Mouse (Mus musculus): ENCODE measurements at regions not wholly inside any gene's neighbourhood (a gene's known extent, or its start where the extent isn't known, plus 50 kb on each side); places are given as distances from the start of the nearest gene placed in this dataset.

- no peak overlapping the region for H3K4me2 ChIP-seq (replicated peaks)
- H3K27me3 ChIP-seq, result no peaks in the 10 kb centered on the region
- H3K27ac ChIP-seq, result no peak overlapping the region
- 68% methylated on average over 6 of the region's 6 CpGs for WGBS
- peaks cover 13% of the 10 kb centered on the region; the same call in 1 of the 2 replicates for H3K4me1 ChIP-seq
- H3K36me3 ChIP-seq, result no peaks in the 10 kb centered on the region
- no peaks in the 10 kb centered on the region for H3K9me3 ChIP-seq
- no peak overlapping the region for H3K9ac ChIP-seq
- ATAC-seq (ENCODE audit: low FRiP score, low read depth), result no peak
- H3K4me3 ChIP-seq, result no peak overlapping the region
Measured at GRCm38 (mm10) chr12:70731498-70731897, 93.8 kb upstream of the Frmd6 start.

DNA sequence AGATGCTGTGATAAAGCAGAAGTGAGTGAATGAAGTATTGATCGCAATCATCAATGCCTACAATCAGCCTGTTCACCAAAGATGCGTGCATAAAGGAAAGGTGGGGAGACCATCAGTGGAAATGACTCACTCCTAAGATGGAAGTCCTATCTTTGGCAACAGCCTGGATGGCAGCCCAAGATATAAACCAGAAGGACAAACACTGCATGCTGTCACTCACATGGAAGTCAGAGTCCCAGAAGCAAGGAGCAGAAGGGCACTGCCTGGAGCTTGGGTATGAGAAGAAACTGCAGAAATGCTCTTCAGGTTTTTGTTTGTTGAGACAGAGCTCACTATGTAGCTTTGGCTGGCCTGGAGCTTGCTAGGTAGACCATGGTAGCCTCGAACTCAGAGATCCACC, 92.7 kb upstream of the Frmd6 start:
- no peak overlapping the region for H3K27ac ChIP-seq
- H3K9me3 ChIP-seq, result no peaks in the 10 kb centered on the region
- H3K27me3 ChIP-seq, result no peaks in the 10 kb centered on the region
- H3K36me3 ChIP-seq, result no peaks in the 10 kb centered on the region
- no peak overlapping the region for H3K4me2 ChIP-seq (replicated peaks)
- ATAC-seq (ENCODE audit: low FRiP score, low read depth), result no peak
- no peak overlapping the region for H3K4me3 ChIP-seq
- H3K9ac ChIP-seq, result no peak overlapping the region
- WGBS, result 95% methylated on average over 3 of the region's 3 CpGs
- peaks cover 13% of the 10 kb centered on the region; the same call in 1 of the 2 replicates for H3K4me1 ChIP-seq

- 89% methylated on average over 3 of the region's 3 CpGs for WGBS
- no peaks in the 10 kb centered on the region for H3K27me3 ChIP-seq
- H3K4me1 ChIP-seq, result peaks cover 9% of the 10 kb centered on the region; the same call in 1 of the 2 replicates
- H3K4me3 ChIP-seq, result no peak overlapping the region
- no peak overlapping the region for H3K27ac ChIP-seq
- no peak for ATAC-seq (ENCODE audit: low FRiP score, low read depth)
- H3K9me3 ChIP-seq, result no peaks in the 10 kb centered on the region
- no peak overlapping the region for H3K4me2 ChIP-seq (replicated peaks)
- H3K9ac ChIP-seq, result no peak overlapping the region
- no peaks in the 10 kb centered on the region for H3K36me3 ChIP-seq
Measured at GRCm38 (mm10) chr12:70738554-70738953, 86.8 kb upstream of the Frmd6 start.

- no peak overlapping the region for H3K4me3 ChIP-seq
- no peak overlapping the region for H3K4me2 ChIP-seq (replicated peaks)
- WGBS, result 80% methylated on average over 6 of the region's 6 CpGs
- H3K9me3 ChIP-seq, result no peaks in the 10 kb centered on the region
- H3K27me3 ChIP-seq, result no peaks in the 10 kb centered on the region
- H3K4me1 ChIP-seq, result peaks cover 9% of the 10 kb centered on the region; the same call in 1 of the 2 replicates
- no peak overlapping the region for H3K9ac ChIP-seq
- no peaks in the 10 kb centered on the region for H3K36me3 ChIP-seq
- no peak overlapping the region for H3K27ac ChIP-seq
- ATAC-seq (ENCODE audit: low FRiP score, low read depth), result no peak
Measured at GRCm38 (mm10) chr12:70739316-70739715, 86.0 kb upstream of the Frmd6 start.

- H3K27me3 ChIP-seq, result no peaks in the 10 kb centered on the region
- H3K9ac ChIP-seq, result no peak overlapping the region
- H3K4me1 ChIP-seq, result peaks cover 9% of the 10 kb centered on the region; the same call in 1 of the 2 replicates
- H3K36me3 ChIP-seq, result no peaks in the 10 kb centered on the region
- no peak overlapping the region for H3K27ac ChIP-seq
- no peak overlapping the region for H3K4me2 ChIP-seq (replicated peaks)
- no peaks in the 10 kb centered on the region for H3K9me3 ChIP-seq
- no peak overlapping the region for H3K4me3 ChIP-seq
- 55% methylated on average over 7 of the region's 7 CpGs for WGBS
- ATAC-seq (ENCODE audit: low FRiP score, low read depth), result no peak
Measured at GRCm38 (mm10) chr12:70739766-70740165, 85.5 kb upstream of the Frmd6 start.

DNA sequence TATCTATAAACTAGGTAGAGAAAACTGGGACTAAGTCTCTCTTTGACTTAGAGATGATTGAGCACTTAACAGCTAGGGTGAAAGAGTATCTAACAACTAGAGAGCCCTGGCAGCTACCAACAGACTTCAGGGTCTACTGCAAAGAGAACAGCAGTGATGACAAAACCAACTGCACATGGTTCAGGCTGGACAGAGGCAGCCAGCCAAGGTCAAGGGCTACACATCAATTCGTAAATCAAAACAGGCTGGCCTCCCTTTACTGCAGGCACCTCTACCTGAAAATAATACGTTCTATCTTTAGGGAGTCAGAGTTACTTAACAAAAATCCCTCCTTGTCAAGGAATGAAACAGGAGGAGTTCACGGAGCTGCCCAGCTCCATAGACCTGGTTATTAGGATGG, 82.5 kb upstream of the Frmd6 start:
- H3K9me3 ChIP-seq, result no peaks in the 10 kb centered on the region
- WGBS, result 44% methylated on average over 3 of the region's 3 CpGs
- H3K27me3 ChIP-seq, result no peaks in the 10 kb centered on the region
- H3K36me3 ChIP-seq, result no peaks in the 10 kb centered on the region
- H3K9ac ChIP-seq, result no peak overlapping the region
- ATAC-seq (ENCODE audit: low FRiP score, low read depth), result no peak
- no peak overlapping the region for H3K4me3 ChIP-seq
- H3K27ac ChIP-seq, result no peak overlapping the region
- H3K4me2 ChIP-seq (replicated peaks), result no peak overlapping the region
- peaks cover 9% of the 10 kb centered on the region; the same call in 1 of the 2 replicates for H3K4me1 ChIP-seq

DNA sequence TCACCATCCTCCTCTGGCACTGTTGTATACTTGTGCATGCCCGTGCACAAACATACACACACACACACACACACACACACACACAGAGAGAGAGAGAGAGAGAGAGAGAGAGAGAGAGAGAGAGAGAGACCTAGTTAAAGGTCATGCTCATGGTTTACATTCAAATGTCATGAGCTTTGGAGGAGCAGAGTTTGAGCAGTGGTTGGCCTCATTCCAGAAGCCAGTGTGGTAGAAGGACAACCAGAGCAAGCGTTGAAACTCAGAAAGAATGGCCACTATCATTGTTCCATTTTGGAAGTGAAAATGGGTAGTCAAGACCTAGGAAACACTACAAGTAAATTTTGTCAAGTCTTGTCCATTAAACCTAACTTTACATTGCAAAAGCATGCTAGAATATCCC, 79.6 kb upstream of the Frmd6 start:
- Histone ChIP-seq H3K9ac (no peak overlapping the region), H3K27ac (no peak overlapping the region), H3K4me2 (replicated peaks) (no peak overlapping the region), H3K9me3 (no peaks in the 10 kb centered on the region), H3K4me3 (no peak overlapping the region), H3K4me1 (peaks cover 21% of the 10 kb centered on the region), H3K27me3 (no peaks in the 10 kb centered on the region), H3K36me3 (no peaks in the 10 kb centered on the region)
- no peak for ATAC-seq (ENCODE audit: low FRiP score, low read depth)
- 90% methylated on average over 2 of the region's 2 CpGs for WGBS

GRCm38 (mm10) chr12:70749651-70750050, 75.7 kb upstream of the Frmd6 start:
- 29% methylated on average over 2 of the region's 2 CpGs for WGBS
- Histone ChIP-seq H3K27ac (no peak overlapping the region; the same call in 1 of the 2 replicates), H3K4me1 (peaks cover 45% of the 10 kb centered on the region), H3K27me3 (no peaks in the 10 kb centered on the region), H3K4me3 (no peak overlapping the region), H3K9me3 (no peaks in the 10 kb centered on the region), H3K36me3 (no peaks in the 10 kb centered on the region), H3K4me2 (replicated peaks) (no peak overlapping the region), H3K9ac (no peak overlapping the region)
- ATAC-seq (ENCODE audit: low FRiP score, low read depth), result no peak

- no peaks in the 10 kb centered on the region for H3K27me3 ChIP-seq
- H3K4me3 ChIP-seq, result no peak overlapping the region
- no peaks in the 10 kb centered on the region for H3K36me3 ChIP-seq
- peak overlapping the region; percentile 78 for H3K27ac ChIP-seq
- H3K4me1 ChIP-seq, result peaks cover 45% of the 10 kb centered on the region
- no peak for ATAC-seq (ENCODE audit: low FRiP score, low read depth)
- no peaks in the 10 kb centered on the region for H3K9me3 ChIP-seq
- no peak overlapping the region for H3K9ac ChIP-seq
- H3K4me2 ChIP-seq (replicated peaks), result no peak overlapping the region
- 51% methylated on average over 7 of the region's 7 CpGs for WGBS
Measured at GRCm38 (mm10) chr12:70750651-70751578, 74.4 kb upstream of the Frmd6 start.

DNA sequence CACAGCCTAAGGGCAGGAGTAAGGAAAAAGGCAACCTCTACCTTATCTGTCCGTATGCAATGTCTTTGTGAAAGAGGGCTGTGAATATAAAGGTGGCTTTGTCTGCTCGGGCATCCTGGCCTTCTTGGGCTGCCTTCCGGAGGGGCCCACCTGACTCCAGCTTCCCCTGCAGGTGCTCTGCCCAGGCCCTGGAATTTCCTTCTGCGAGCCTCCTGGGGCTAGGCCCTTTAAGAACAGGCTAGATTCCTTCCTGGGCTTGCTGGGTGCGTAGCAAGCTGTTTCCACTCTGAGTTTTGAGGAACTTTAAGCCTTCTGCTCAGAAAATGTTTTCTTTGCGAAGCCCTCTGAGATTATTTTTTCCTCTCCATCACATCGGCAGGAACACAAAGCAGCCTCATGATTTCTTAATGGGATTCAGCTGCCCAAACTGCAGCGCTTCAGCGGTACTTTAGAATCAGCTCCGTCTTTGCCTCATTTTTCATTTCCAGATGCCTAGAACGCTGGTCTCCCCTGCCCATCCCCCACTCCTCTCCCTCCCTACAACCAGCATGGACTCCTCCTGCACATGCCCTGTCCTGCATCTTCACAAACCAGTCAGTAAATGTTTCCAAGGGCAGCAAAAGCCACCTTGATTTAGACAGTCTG, 72.9 kb upstream of the Frmd6 start:
- peak; percentile 61 for ATAC-seq (ENCODE audit: low FRiP score, low read depth)
- Histone ChIP-seq H3K9ac (peak overlapping the region; percentile 2; the same call in 1 of the 2 replicates), H3K9me3 (no peaks in the 10 kb centered on the region), H3K36me3 (no peaks in the 10 kb centered on the region), H3K4me1 (peaks cover 45% of the 10 kb centered on the region), H3K4me2 (replicated peaks) (peak overlapping the region; percentile 42), H3K4me3 (peak overlapping the region; percentile 10; the same call in 1 of the 2 replicates), H3K27me3 (no peaks in the 10 kb centered on the region), H3K27ac (peak overlapping the region; percentile 93)
- WGBS, result 8% methylated on average over 11 of the region's 11 CpGs

- WGBS, result 34% methylated on average over 4 of the region's 4 CpGs
- no peaks in the 10 kb centered on the region for H3K27me3 ChIP-seq
- no peaks in the 10 kb centered on the region for H3K9me3 ChIP-seq
- peak overlapping the region; percentile 42 for H3K4me2 ChIP-seq (replicated peaks)
- H3K4me1 ChIP-seq, result peaks cover 45% of the 10 kb centered on the region
- peak overlapping the region; percentile 93 for H3K27ac ChIP-seq
- no peaks in the 10 kb centered on the region for H3K36me3 ChIP-seq
- 0 out of 2 replicates have a peak overlapping the region, but pooled peaks have one; percentile 2 for H3K9ac ChIP-seq
- peak; percentile 42; the same call in 1 of the 2 replicates for ATAC-seq (ENCODE audit: low FRiP score, low read depth)
- H3K4me3 ChIP-seq, result no peak overlapping the region
Measured at GRCm38 (mm10) chr12:70752911-70753290, 72.4 kb upstream of the Frmd6 start.

- Histone ChIP-seq H3K27ac (peak overlapping the region; percentile 93; the same call in 1 of the 2 replicates), H3K9ac (no peak overlapping the region), H3K4me3 (no peak overlapping the region), H3K4me1 (peaks cover 45% of the 10 kb centered on the region), H3K36me3 (no peaks in the 10 kb centered on the region), H3K4me2 (replicated peaks) (no peak overlapping the region), H3K27me3 (no peaks in the 10 kb centered on the region), H3K9me3 (no peaks in the 10 kb centered on the region)
- 71% methylated on average over 3 of the region's 3 CpGs for WGBS
- no peak for ATAC-seq (ENCODE audit: low FRiP score, low read depth)
Measured at GRCm38 (mm10) chr12:70753458-70753857, 71.9 kb upstream of the Frmd6 start.

Data from limb, embryonic 13.5 days (tissue).